Mouse (Mus musculus) liver, adult (tissue): ENCODE measurements around the gene Sh3gl3.

Experiments
- GATA4 ChIP-seq: IDR thresholded peaks from 2 replicates; pipeline ENCODE4 v1.6.1; 2014; ENCODE audit warnings: mild to moderate bottlenecking, low read length; ENCODE audit not compliant: insufficient replicate concordance

Sh3gl3 gene

GRCm38 (mm10) chr7:82173540-82173939 is at the start of gene Sh3gl3:
Sh3gl3 (plus strand) TSS chr7:82173840.
- TF ChIP-seq GATA4 = no peak

DNA sequence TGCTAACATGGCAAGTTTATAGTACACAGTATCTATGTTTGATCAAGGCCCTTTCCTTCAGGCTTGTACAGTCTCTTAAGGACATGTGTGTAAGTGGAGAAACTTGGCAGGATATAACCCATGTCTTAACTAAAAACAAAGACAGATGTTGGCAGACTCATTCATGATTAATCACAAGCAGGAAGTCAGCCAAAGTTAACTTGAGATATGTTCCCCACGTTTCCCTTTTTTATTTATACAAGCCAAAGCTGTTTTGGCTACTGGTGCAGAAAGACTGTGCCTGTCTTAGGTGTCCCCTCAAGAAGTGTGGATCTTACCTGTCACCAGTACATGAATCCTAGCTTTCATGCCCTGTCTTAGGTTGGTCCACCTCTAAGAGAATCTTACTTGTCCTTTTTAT is 35.4 kb upstream of the Sh3gl3 start:
- no peak for TF ChIP-seq GATA4

- no peak for TF ChIP-seq GATA4
Measured at GRCm38 (mm10) chr7:82147151-82147550, 26.5 kb upstream of the Sh3gl3 start.

DNA sequence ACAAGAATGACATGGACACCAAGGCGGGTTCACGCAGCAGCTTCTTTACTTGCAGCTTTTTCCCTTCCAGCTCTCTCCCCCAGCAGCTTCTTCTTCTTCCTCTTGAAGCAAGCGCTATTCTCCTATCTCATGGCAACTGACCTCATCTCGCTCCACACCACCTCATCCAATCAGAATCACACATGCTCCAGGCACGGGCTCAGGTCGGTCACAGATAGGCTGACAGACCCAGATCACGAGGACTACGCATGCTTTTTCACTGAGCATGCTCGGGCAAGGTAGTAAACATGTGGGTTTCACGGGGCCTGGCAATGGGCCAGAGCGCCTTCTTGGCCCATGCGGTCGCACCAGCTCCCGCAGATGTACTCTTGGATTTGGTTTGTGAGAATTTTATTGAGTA is 9.0 kb upstream of the Sh3gl3 start:
- no peak for TF ChIP-seq GATA4

DNA sequence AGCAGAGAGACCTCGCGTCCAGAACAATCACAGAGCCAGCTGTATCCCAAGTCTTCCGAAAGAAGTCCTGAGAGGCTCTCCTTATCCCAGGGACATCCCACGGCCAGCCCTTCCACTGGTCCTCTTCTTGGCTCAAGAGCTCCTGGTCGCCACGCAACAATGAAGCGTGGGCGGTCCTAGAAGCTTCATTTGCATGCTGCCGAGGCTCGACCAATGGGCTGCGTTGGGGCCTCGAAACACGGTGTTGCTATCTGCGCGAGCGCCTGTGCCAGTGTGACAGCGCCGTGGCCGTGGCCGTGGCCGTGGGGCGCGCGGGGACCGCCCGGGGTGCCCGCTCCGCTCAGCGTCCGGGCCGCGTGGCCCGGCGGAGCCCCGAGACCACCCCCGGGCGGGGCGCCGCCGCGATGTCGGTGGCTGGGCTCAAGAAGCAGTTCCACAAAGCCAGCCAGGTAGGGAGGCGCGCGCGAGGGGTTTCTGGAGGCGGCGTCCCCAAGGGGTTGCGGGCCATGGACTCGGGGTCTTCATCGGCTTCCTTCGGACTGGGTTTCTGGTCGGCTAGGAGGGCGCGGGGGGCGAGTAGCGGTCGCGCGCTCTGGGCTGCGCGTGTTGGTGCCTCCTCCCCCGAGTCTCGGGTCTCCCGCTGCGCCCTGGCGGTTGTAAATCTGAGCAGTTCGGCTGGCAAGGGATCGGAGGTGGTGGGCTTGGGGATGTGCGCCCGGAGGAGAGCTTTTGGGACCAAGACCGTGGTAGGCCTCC is 1.1 kb downstream of the Sh3gl3 start:
- no peak for TF ChIP-seq GATA4

DNA sequence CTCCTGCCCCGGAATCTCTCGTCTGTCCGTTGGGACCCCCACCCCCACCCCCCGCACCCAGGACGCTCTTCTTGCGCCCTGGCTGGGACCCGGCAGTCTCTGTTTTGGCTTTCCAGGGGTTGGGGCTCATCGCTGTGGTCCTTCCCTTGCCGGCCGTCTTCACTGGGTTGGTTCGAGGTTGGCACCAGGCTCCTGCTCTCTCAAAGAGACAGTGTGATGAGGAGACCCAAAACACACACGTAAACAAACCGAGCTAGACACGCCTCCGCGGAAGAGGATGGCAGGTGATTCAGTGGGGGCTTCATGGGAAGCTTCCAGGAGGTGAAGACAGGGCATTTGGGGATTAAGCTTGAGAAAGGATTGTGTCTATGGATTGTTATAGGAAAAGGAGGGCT is 1.7 kb downstream of the Sh3gl3 start:
- TF ChIP-seq GATA4 = no peak

GRCm38 (mm10) chr7:82176192-82176591 is 2.6 kb downstream of the Sh3gl3 start:
- no peak for TF ChIP-seq GATA4

- no peak for TF ChIP-seq GATA4
Measured at GRCm38 (mm10) chr7:82177336-82177735, 3.7 kb downstream of the Sh3gl3 start.

- no peak for TF ChIP-seq GATA4
Measured at GRCm38 (mm10) chr7:82180919-82181318, 7.3 kb downstream of the Sh3gl3 start.

- no peak for TF ChIP-seq GATA4
Measured at GRCm38 (mm10) chr7:82182781-82183180, 9.1 kb downstream of the Sh3gl3 start.

- TF ChIP-seq GATA4 = no peak
Measured at GRCm38 (mm10) chr7:82191604-82192003, 18.0 kb downstream of the Sh3gl3 start.

DNA sequence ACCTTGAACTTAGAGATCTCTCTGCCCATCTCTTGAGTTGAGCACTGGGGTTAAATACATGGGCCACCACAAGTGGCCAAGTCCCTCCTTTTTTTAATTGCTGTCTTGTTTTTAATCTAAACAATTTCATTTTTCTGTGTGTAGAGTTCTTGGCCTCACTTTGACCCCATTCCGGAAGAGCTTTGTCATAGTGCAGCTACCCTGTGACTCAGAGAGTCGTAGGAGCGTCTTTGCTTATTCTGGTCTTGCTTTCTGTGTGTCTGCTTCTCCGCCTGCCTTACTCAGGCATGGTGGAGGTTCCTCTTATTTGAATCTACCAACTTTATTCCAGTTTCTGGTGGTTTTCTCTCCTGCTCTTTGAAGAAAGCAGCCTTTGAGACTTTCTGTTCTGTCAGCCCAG is 18.9 kb downstream of the Sh3gl3 start:
- no peak for TF ChIP-seq GATA4

DNA sequence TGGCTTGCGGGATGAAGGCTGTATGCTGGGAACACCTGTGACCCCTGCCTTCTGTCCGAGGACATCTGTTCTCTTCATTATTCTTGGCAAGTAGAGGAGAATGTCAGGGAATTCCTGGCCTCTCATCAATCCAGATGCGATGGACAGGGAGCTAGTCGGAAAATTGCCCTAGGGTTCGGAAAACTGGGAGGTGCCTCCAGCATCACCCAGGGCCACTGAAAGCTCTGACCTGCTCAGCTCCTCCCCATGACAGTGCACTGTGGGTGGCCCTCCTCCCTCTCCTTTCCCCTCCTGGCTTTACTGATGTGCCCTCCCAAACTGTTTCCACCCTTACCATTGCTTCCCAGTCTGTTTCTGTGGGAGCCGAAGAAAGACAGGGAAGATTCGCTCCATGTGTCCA is 29.5 kb downstream of the Sh3gl3 start:
- no peak for TF ChIP-seq GATA4

DNA sequence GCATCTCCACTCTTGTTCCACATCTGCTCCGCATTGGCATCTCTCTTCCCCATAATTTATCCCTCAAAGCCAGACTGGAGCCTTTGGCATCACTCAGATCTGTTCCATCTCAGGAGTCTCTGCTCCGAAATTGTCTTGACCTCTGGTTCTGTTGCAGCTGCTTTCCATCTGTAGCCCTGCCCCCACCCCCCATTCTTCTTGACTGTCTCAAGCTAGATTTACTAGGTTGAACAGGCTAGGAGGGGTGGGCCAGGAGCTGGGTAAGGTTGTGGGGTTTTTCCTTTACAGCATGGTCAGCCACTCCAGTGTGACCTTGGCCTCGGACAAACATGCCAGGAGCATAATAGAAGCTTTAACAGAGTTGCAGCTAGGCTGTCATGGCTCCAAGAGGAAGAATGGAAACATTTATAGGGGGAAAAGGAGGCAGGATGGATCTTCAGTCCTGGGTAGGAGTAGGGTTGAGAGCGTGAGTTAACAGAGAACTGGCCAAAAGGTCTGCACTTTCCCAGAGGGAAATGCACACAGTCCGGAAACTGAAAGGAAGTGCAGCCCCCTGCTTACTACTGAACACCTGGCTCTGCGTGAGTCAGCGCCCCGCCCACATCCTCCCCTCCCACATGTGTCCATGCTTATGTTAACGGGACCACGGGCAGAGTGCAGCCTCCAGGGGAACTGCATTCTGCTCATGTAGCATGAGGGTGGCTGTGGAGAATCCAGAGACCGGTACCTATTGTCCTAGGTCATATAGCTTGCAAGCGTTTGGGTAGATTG is 30.6 kb downstream of the Sh3gl3 start:
- no peak for TF ChIP-seq GATA4

DNA sequence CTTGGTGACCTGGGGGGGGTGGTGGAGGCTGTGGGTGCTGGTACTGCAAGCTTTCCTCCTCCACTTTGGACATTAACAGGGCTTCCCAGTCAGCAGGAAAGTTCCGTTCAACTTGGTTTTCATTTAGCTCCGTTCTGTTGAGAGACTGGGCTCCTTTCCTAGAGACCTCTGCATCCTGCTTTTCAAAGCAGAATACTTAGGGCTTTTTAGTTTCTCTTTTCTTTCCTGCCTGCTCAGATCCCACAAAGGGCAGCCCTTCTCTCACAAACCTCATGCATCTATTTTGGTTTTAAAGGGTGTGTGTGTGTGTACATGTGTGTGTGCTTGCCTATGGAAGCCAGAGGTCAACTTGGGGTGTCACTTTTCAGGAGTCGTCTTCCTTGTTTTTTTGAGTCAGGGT is 31.3 kb downstream of the Sh3gl3 start:
- no peak for TF ChIP-seq GATA4

- no peak for TF ChIP-seq GATA4
Measured at GRCm38 (mm10) chr7:82206787-82207186, 33.1 kb downstream of the Sh3gl3 start.
